Mouse (Mus musculus): ENCODE data around the gene Oser1.
"Not testable (repeated sequence)": the region's sequence is repeated elsewhere in the genome, so short reads cannot be mapped to it uniquely, and the experiment has no call there.

Oser1 gene

DNA sequence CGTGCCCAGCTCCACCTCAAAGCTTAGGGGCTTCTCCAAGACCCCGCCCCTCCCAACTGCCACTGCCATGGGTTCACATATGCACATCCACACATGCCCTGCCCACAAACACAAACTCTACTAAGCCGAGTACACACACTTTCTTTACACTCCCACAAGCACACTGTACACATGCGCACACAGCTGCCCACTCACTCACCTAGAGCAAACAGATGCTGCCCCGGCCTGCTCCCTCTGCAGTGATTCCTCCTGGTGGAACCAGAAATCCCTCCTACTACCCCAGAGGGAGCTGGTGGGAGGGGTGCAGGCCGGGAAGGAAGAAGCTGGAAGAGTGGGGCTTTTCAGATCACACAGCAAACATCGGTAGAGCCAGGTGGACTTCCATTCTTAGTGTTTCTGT lies 19.5 kb upstream of the Oser1 start:
- in situ Hi-C loops (cut with MboI; ENCODE audit: low sequenced_read_pairs), result no loop called here

GRCm38 (mm10) chr2:163443543-163443942 lies 19.0 kb upstream of the Oser1 start:
- in situ Hi-C loops (cut with MboI; ENCODE audit: low sequenced_read_pairs), result no loop called here

DNA sequence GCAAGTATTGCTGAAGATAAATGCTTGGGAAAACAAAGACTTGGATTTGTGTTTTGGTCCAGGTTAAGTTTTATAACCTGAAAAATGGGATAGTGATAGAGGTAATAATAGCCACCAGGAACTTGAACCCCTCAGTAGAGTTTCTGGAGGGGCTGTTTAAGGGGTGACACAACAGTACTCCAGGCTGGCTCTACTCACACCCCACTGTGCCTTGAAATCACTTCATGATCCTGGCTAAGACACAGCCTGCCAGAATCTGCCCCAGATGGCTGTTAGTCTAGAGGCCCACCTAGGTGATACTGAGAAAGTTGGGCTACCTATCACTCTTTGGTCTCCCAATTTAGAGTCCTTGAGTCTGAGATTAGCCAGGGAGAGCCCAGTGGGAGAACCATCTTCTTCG lies 15.0 kb upstream of the Oser1 start:
- in situ Hi-C loops (cut with MboI; ENCODE audit: low sequenced_read_pairs), result no loop called here

GRCm38 (mm10) chr2:163438619-163439451 lies 14.3 kb upstream of the Oser1 start:
- in situ Hi-C loops (cut with MboI; ENCODE audit: low sequenced_read_pairs), result no loop called here

- in situ Hi-C loops (cut with MboI; ENCODE audit: low sequenced_read_pairs), result no loop called here
These were observed 13.7 kb upstream of the Oser1 start, which contains the start of gene Gdap1l1 for GRCm38 (mm10) chr2:163438246-163438618. Gene Gdap1l1, plus strand, starts transcription at chr2:163438476.

DNA sequence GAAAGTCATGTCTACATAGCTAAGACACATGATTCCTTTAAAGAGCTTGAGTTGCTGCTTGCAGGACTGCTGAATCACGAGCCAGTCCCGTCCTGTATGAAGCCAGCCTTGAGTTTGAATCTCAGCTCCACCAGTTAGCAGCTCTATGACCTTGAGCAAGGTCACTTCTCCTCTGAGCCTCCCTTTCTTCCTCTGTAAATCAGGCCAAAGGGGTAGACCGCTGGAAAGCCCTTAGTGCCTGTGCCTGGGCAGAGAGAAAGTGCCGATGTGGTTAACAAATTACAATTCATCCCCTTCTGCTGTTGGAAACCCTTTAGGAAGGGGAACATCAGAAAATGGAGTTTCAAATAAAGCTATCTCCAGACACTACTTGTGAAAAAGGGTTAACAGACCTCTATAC lies 13.3 kb upstream of the Oser1 start:
- in situ Hi-C loops (cut with MboI; ENCODE audit: low sequenced_read_pairs), result no loop called here

DNA sequence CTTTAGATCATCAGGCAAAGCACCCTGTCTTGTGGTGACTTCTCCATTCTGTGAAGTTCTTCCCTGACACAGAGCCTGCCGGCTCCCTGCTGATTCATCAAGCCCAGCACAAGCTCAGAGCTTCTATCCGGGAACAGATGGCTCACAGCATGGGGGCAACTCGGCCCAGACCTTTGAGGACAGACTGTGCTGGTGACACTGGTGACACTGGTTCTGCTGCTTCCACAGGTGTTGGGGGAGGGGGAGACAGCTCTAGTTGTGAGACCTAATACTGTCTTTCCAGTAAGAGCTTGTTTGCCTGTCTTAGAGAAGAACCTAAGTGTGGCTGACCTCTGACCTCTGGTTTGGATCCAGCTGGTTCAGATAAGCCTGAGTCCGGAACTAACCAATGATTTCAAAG lies 9.5 kb upstream of the Oser1 start:
- in situ Hi-C loops (cut with MboI; ENCODE audit: low sequenced_read_pairs), result no loop called here

DNA sequence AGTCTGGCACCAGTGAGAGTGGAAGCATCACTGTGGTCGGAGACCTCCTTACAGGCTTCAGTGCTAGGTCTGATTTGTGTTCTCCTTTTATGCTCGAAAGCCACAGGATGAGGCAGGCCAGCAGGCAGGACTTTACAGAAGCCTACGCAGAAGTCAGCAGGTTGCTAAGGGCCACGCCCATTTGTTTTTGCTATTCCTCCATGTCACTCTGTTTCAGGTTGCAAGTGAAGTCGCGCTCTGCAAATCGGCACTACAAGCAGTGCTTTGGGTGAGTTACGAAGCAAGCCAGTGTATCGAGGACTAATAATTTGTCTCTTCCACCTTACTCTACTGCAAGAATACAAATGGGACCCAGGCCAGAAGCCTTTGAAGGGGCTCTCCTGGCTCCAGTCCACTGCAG lies 6.8 kb upstream of the Oser1 start:
- in situ Hi-C loops (cut with MboI; ENCODE audit: low sequenced_read_pairs), result no loop called here

- in situ Hi-C loops (cut with MboI; ENCODE audit: low sequenced_read_pairs), result no loop called here
These were observed 4.0 kb upstream of the Oser1 start for GRCm38 (mm10) chr2:163428346-163429011.

DNA sequence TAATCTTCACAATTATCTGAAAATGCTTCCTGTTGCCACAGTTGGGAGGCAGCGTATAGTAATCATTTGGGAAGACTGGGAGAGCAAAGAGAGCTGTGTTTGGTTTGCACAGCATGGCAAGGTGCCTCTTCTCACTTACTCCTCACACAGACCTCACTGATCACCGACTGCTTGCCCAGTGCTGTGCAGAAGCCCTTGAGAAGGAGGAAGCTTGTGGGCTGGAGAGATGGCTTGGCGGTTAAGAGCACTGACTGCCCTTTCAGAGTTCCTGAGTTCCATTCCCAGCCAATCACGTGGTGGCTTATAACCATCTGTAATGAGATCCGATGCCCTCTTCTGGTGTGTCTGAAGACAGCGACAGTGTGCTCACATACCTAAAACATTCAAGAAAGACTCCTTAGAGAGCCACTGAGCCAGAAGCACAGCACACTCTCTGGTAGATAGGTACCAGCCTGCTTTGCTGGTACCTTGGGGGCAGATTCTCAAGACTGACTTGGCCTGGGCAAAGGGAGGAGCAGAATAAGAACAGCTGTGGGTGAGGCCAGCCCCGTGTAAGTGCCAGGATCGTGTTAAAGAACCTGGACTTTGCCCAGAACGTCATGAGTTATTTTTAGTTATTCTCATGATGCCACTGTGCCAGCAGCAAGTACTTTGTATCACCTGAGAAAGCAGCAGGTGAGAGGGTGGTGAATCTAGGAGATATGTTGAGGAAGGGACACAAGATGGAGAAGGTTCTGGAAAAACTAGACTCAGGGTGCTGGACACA lies 1.4 kb downstream of the Oser1 start:
- in situ Hi-C loops (cut with MboI; ENCODE audit: low sequenced_read_pairs), result no loop called here

DNA sequence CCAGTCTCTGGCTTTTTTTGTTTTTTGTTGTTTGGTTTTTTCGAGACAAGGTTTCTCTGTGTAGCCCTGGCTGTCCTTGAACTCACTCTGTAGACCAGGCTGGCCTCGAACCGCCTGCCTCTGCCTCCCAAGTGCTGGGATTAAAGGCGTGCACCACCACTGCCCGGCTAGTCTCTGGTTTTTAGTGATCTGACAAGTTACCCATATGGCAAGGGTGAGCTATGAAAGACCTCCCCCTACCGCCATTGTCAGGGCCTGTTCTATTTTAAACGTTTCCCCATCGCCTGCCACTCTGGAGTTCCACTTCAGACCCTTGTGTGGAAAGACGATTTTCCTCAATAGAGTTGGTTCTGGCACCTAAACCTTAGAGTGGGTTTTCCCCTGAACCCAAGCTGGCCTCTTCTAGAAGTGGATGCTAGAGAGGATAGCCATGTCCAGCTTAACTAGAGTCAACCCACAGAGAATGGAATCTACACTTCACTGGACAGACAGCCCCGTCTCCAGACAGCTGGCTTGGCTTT lies 4.1 kb downstream of the Oser1 start:
- in situ Hi-C loops (cut with MboI; ENCODE audit: low sequenced_read_pairs), result no loop called here

- in situ Hi-C loops (cut with MboI; ENCODE audit: low sequenced_read_pairs), result no loop called here
These were observed 5.0 kb downstream of the Oser1 start for GRCm38 (mm10) chr2:163419346-163420045.

DNA sequence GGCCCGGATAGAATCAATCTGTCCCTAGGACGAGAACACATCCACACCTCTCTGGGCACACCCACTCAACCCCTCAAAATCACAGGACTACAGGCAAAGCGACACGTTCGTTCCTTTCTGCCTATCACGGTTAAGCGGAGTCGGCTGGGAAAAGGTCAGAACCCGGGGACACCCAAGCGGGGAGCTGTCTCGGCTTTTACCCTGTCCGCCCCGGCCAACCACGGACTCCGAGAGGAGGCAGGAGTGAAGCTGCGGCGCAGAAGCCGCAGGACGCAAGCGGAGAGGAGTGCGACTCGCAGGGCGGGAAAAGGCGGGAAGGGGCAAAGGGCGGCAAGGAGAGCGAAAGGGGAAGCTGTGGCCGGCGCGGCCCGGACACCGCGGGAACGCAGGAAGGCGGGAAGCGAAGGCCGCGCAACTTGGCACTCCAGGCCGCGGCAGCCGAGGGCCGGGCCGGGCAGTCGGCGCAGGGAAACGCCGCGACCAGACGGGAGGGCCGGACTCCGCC lies 5.6 kb downstream of the Oser1 start:
- in situ Hi-C loops (cut with MboI; ENCODE audit: low sequenced_read_pairs), result no loop called here

- in situ Hi-C loops (cut with MboI; ENCODE audit: low sequenced_read_pairs), result no loop called here
These were observed 6.7 kb downstream of the Oser1 start for GRCm38 (mm10) chr2:163417830-163418229.

GRCm38 (mm10) chr2:163417026-163417425 lies 7.5 kb downstream of the Oser1 start:
- in situ Hi-C loops (cut with MboI; ENCODE audit: low sequenced_read_pairs), result no loop called here

GRCm38 (mm10) chr2:163412846-163413590 lies 11.5 kb downstream of the Oser1 start:
- in situ Hi-C loops (cut with MboI; ENCODE audit: low sequenced_read_pairs), result no loop called here

GRCm38 (mm10) chr2:163412419-163412818 lies 12.1 kb downstream of the Oser1 start:
- in situ Hi-C loops (cut with MboI; ENCODE audit: low sequenced_read_pairs), result no loop called here

GRCm38 (mm10) chr2:163411840-163412239 lies 12.7 kb downstream of the Oser1 start:
- in situ Hi-C loops (cut with MboI; ENCODE audit: low sequenced_read_pairs), result no loop called here

DNA sequence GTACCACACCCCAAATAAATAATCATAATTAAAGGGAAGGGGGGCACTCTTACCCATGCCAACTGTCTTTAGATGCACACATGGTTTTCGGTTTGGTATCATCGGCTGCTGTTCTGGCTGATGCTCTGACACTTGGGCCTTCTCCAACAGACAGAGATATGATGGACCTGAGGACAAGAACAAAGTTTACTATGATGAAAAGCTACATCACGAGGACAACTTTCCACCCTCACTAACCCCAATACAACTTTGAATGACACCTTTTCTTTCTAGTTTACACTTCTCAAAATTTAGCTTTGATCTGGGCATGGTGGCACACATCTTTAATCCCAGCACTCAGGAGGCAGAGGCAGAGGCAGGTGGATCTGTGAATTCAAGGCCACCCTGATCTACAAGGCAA lies 13.2 kb downstream of the Oser1 start:
- in situ Hi-C loops (cut with MboI; ENCODE audit: low sequenced_read_pairs), result not testable (repeated sequence)

- in situ Hi-C loops (cut with MboI; ENCODE audit: low sequenced_read_pairs), result no loop called here
These were observed 14.3 kb downstream of the Oser1 start for GRCm38 (mm10) chr2:163410211-163410610.

Measured in CH12F3 (cell line).